Mouse (Mus musculus) forebrain, embryonic 16.5 days (tissue): Measurements from ENCODE around the gene Rnf152. TPM values are rescaled to one million over a fixed set of nuclear protein-coding genes. Genes with fewer than 3 reads are reported as not detected.

Experiments
- ATAC-seq: fragments of 200-750 bp; cut with Nextera tagmentation; 2 replicates; pipeline ENCODE4 v1.8.0; 2017; ENCODE audit warnings: mild to moderate bottlenecking, moderate library complexity
- H3K27ac ChIP-seq: fragments of 300-500 bp; sonication (generic); 2 replicates; pipeline ENCODE4 v1.5.1; 2014; ENCODE audit warnings: low read length, control low read depth
- H3K27me3 ChIP-seq: fragments of 300-500 bp; sonication (generic); replicated peaks from 2 replicates; pipeline ENCODE4 v1.6.1; 2014; ENCODE audit warnings: low read length; ENCODE audit not compliant: control insufficient read depth, insufficient read depth
- H3K36me3 ChIP-seq: fragments of 300-500 bp; sonication (generic); 2 replicates; pipeline ENCODE4 v1.6.1; 2014; ENCODE audit not compliant: control insufficient read depth, insufficient read depth
- H3K4me1 ChIP-seq: fragments of 300-500 bp; sonication (generic); replicated peaks from 2 replicates; pipeline ENCODE4 v1.6.1; 2014; ENCODE audit warnings: low read length; ENCODE audit not compliant: control insufficient read depth, insufficient read depth
- H3K4me2 ChIP-seq: fragments of 300-500 bp; sonication (generic); 2 replicates; pipeline ENCODE4 v1.6.1; 2014; ENCODE audit warnings: mild to moderate bottlenecking, low read length, control low read depth
- H3K4me3 ChIP-seq: fragments of 300-500 bp; sonication (generic); replicated peaks from 2 replicates; pipeline ENCODE4 v1.5.1; 2014; ENCODE audit warnings: mild to moderate bottlenecking, low read length, control low read depth
- H3K9ac ChIP-seq: fragments of 300-500 bp; sonication (generic); replicated peaks from 2 replicates; pipeline ENCODE4 v1.6.1; 2014; ENCODE audit warnings: low read depth, low read length, control low read depth
- H3K9me3 ChIP-seq: fragments of 300-500 bp; sonication (generic); 2 replicates; pipeline ENCODE4 v1.6.1; 2016; ENCODE audit warnings: low read length; ENCODE audit not compliant: control insufficient read depth
- WGBS: fragments of 180-500 bp; shearing (Covaris S2); extraction: QIAGEN DNeasy Blood & Tissue Kit; methylation state at CpG from one replicate; pipeline ENCODE4 v1.1.7; 2014; 5-methylcytosine and 5-hydroxymethylcytosine counted together
- polyA plus RNA-seq: library from polyadenylated mRNA; unstranded; fragments of >200 nt; fragmentation: Nextera tagmentation; extraction: Ambion mirVana; gene quantifications from 2 replicates; pipeline ENCODE4 v1.2.1, GENCODE M21; 2015

The Rnf152 gene
- polyA plus RNA-seq, 1 experiment from 2014 or later: 9.2 TPM

- H3K9me3 ChIP-seq: no peaks in the 10 kb centered on the region
- no peak overlapping the region for H3K9ac ChIP-seq
- 89% methylated on average over 3 of the region's 3 CpGs for WGBS
- no peak overlapping the region for H3K4me2 ChIP-seq
- no peaks in the 10 kb centered on the region for H3K36me3 ChIP-seq
- no peak overlapping the region for H3K27ac ChIP-seq
- no peaks in the 10 kb centered on the region for H3K27me3 ChIP-seq
- no peaks in the 10 kb centered on the region for H3K4me1 ChIP-seq
- no peak overlapping the region for H3K4me3 ChIP-seq
- no peak for ATAC-seq
Measured at GRCm38 (mm10) chr1:105257199-105257598, 99.3 kb downstream of the Rnf152 start.

- Histone ChIP-seq H3K9ac (no peak overlapping the region), H3K4me3 (no peak overlapping the region), H3K4me1 (peaks cover 4% of the 10 kb centered on the region), H3K9me3 (no peaks in the 10 kb centered on the region), H3K27ac (no peak overlapping the region), H3K4me2 (no peak overlapping the region), H3K36me3 (no peaks in the 10 kb centered on the region), H3K27me3 (no peaks in the 10 kb centered on the region)
- WGBS: 96% methylated on average over 3 of the region's 3 CpGs
- no peak for ATAC-seq
Measured at GRCm38 (mm10) chr1:105249190-105249589, 107.3 kb downstream of the Rnf152 start.

GRCm38 (mm10) chr1:105246651-105247050 lies 109.9 kb downstream of the Rnf152 start:
- ATAC-seq: peak; percentile 79
- Histone ChIP-seq H3K4me3 (no peak overlapping the region), H3K4me1 (peaks cover 4% of the 10 kb centered on the region), H3K27me3 (no peaks in the 10 kb centered on the region), H3K9ac (no peak overlapping the region), H3K9me3 (no peaks in the 10 kb centered on the region), H3K36me3 (no peaks in the 10 kb centered on the region), H3K4me2 (no peak overlapping the region), H3K27ac (no peak overlapping the region)
- WGBS: 5% methylated on average over 2 of the region's 2 CpGs

GRCm38 (mm10) chr1:105246075-105246574 lies 110.4 kb downstream of the Rnf152 start:
- Histone ChIP-seq H3K4me2 (no peak overlapping the region), H3K9me3 (no peaks in the 10 kb centered on the region), H3K36me3 (no peaks in the 10 kb centered on the region), H3K27ac (no peak overlapping the region), H3K4me1 (peaks cover 4% of the 10 kb centered on the region), H3K9ac (no peak overlapping the region), H3K27me3 (no peaks in the 10 kb centered on the region), H3K4me3 (no peak overlapping the region)
- 4% methylated on average over 3 of the region's 3 CpGs for WGBS
- ATAC-seq: peak; percentile 77

- no peak overlapping the region for H3K4me3 ChIP-seq
- no peaks in the 10 kb centered on the region for H3K9me3 ChIP-seq
- H3K36me3 ChIP-seq: no peaks in the 10 kb centered on the region
- H3K9ac ChIP-seq: no peak overlapping the region
- ATAC-seq: no peak
- H3K27me3 ChIP-seq: no peaks in the 10 kb centered on the region
- 20% methylated on average over 6 of the region's 6 CpGs for WGBS
- peaks cover 4% of the 10 kb centered on the region for H3K4me1 ChIP-seq
- H3K27ac ChIP-seq: no peak overlapping the region
- no peak overlapping the region for H3K4me2 ChIP-seq
Measured at GRCm38 (mm10) chr1:105243359-105244142, 113.0 kb downstream of the Rnf152 start.

GRCm38 (mm10) chr1:105240185-105240584 lies 116.3 kb downstream of the Rnf152 start:
- Histone ChIP-seq H3K27me3 (no peaks in the 10 kb centered on the region), H3K36me3 (no peaks in the 10 kb centered on the region), H3K4me3 (no peak overlapping the region), H3K27ac (no peak overlapping the region), H3K9me3 (no peaks in the 10 kb centered on the region), H3K4me2 (no peak overlapping the region), H3K4me1 (no peaks in the 10 kb centered on the region), H3K9ac (no peak overlapping the region)
- no peak for ATAC-seq
